Mouse (Mus musculus) neural tube, embryonic 11.5 days (tissue): ENCODE data around the gene Gm2115. TPM values are rescaled to one million over a fixed set of nuclear protein-coding genes. Genes with fewer than 3 reads are reported as not detected.

Experiments
- polyA plus RNA-seq: library from polyadenylated mRNA; unstranded; fragments of >200 nt; fragmentation: Nextera tagmentation; extraction: Ambion mirVana; gene quantifications from 2 replicates; pipeline ENCODE4 v1.2.1, GENCODE M21; 2014

Gene Gm2115
- polyA plus RNA-seq, 1 experiment from 2014 or later: 0.07 TPM

Other genes starting within 250 kb of the Gm2115 start
- gene Arnt2, start 118.8 kb upstream of the Gm2115 start, polyA plus RNA-seq: 30.7 and 30.9 TPM in 2 replicates
- 2.4 and 2.8 TPM in 2 replicates for gene Fah, start 77.8 kb downstream of the Gm2115 start, polyA plus RNA-seq
- 202 and 220 TPM in 2 replicates for gene Zfand6, start 161.0 kb downstream of the Gm2115 start, polyA plus RNA-seq